Mouse (Mus musculus) heart, postnatal 10 days (tissue): ENCODE results near the gene Pdzd2. TPM values are rescaled to one million over a fixed set of nuclear protein-coding genes. Genes with fewer than 3 reads are reported as not detected.
"Not testable (repeated sequence)": the region's sequence is repeated elsewhere in the genome, so short reads cannot be mapped to it uniquely, and the experiment has no call there.

ENCODE experiments used
- DNase-seq, 2 experiments: peaks; one replicate each; pipeline ENCODE4 v3.0.0; 2021
- intact Hi-C: fragments of 180-260 bp; cut with DNase I; formaldehyde crosslinking; loops from one replicate; pipeline ENCODE4 v1.15.1; 2025
- total RNA-seq, 2 experiments: library from RNA; stranded (reverse); gene quantifications; 2 replicates each; pipeline ENCODE4 v1.2.3; 2021

Gene Pdzd2
- total RNA-seq, 2 experiments from 2014 or later = 186 to 218 TPM

DNA sequence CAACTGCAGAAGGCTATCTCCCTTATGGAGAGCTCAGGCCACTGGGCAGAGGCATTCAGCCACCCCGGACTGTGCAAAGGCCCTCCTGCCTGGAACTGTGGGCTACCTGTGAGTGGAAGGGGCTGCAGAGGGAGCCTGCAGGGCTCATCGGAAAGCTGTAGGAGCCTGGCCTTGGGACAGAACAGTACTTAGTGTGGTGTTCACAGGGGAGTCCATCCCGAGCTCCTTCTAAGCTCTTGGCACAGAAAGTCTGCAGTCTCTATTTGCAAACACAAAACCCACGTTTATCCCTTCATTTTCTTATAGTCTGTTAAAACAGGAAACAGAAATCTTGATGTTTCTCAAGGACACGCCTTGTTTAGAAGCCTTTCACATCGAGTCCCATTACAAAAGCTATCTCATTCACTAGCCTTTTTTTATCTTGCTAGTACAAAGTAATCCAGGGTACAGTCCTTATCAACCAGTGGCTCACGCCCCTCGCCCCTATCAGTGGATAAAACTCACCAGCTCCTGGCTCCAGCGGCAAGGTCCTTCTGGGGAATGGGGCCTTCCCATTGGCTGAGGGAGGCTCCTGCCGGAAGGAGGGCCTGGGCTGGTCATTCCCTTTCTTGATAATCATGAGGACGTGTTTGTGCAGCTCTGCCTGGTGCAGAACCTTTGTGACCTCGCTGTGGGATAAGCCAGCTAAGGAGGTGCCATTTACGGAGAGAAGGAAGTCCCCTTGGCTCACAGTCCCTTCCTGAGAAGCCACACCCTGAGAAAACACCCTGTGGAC lies 372.2 kb downstream of the Pdzd2 start:
- peak; percentile 49 to 61 for DNase-seq
- intact Hi-C loops = loop anchor here (2.0 kb wide), 1 partner anchor 427 kb away; no protein-coding TSS in a partner anchor

DNA sequence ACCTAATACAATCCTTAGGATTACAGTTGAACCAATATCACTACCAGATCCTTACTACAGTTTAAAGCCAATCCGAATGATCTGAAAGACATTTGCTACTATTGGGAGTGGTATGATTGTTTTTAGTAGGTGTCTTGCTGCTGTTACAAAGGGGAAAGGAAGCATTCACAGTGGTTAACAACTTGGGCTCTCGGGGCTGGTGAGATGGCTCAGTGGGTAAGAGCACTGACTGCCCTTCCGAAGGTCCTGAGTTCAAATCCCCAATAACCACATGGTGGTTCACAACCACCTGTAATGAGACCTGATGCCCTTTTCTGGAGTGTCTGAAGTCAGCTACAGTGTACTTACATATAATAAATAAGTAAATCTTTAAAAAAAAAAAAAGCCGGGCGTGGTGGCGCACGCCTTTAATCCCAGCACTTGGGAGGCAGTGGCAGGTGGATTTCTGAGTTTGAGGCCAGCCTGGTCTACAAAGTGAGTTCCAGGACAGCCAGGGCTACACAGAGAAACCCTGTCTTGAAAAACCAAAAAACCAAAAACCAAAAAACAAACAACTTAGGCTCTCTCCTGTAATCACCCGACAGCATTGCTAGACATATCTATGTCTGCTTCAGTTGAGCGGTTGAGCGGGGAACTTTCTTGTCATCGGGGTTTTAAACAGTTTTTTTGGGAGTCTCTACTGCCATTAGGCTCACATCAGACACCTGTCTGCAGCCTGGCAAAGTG lies 373.0 kb downstream of the Pdzd2 start:
- DNase-seq, intact Hi-C loops: not testable (repeated sequence)

DNA sequence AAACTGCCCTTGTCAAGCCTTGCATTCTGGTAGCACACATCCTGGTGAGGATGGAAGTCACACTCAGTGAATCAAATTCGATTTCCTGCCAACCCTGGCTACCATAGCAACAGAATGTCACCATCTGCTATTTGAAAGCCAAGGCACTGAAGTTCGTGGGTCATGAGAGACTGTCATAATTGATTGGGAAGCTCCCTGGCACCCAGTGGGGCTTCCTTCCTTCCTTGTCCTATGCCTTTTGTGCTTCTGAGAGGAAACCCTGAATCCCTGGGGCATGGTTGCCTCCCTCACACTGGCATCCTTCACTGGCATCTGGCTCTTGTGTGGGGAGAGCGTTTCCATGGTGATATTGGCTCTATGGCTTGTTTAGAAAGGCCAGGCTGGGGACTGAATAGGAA lies 373.7 kb downstream of the Pdzd2 start:
- intact Hi-C loops = no loop called here
- DNase-seq = peak in 1 of 2 experiments; percentile 28

DNA sequence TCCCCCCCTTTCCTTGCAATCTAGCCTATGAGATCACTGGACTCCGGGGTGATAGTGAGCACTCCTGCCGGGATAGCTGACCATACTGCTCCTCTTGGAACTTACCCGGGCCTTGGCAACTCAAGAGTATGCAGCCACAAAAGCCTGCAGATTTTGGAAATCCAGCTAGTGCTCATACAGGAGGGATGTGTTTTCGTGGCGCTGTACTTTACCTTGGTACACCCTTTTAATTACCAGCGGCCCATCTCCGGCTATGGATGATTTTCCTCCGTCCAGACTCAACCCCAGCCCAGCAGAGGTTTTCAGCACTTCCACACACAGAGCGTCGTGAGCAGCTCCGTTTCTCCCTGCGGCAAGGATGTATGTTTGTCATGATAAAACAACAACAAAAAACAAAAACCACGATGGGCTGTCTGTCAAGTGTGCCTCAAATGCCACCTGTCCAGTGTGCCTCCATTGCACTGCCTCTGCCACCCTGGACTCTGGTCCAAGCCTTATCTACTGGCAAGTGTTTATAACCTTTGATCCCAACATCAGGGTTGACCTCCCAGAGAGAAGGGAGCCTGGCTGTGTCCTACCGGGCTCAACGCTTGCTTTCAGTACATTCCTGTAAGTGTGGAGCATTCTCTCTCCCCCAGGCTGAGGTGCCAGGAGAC lies 374.2 kb downstream of the Pdzd2 start:
- no peak for DNase-seq
- intact Hi-C loops = no loop called here

DNA sequence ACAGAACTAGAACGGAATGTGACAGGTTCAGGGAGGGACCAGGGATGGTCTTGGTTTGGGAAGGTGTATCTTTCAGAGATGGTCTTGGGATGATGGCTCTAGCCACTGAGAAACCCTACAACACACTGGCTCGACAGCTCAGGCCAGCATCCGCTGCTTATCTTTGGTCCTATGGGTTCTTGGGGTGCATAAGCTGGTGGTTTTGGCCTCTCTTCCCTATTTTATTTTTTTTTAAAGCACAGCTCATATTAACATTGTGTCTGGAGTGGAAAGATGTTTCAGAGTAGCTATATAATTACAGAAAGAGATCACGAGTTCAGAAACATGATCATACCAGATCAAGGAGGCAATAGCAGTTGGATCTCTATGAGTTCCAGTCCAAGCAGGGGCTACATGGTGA lies 375.6 kb downstream of the Pdzd2 start:
- intact Hi-C loops = no loop called here
- no peak for DNase-seq

DNA sequence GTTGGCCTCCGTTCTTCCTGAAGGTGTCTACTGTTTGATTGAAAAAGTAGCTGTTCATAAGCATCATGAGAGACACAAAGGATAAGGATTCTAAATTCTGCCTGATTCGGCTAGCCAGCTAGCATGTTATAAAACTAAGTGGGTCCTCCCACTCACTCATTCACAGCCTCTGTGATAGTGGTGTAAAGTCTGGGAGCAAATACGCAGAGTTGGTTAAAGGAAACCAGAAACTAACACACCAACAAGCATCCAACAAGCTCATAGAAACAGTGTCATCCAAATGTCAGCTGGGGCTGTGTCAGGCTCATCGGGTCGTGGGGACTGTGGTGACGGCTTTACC lies 377.1 kb downstream of the Pdzd2 start:
- DNase-seq = no peak
- intact Hi-C loops = no loop called here

DNA sequence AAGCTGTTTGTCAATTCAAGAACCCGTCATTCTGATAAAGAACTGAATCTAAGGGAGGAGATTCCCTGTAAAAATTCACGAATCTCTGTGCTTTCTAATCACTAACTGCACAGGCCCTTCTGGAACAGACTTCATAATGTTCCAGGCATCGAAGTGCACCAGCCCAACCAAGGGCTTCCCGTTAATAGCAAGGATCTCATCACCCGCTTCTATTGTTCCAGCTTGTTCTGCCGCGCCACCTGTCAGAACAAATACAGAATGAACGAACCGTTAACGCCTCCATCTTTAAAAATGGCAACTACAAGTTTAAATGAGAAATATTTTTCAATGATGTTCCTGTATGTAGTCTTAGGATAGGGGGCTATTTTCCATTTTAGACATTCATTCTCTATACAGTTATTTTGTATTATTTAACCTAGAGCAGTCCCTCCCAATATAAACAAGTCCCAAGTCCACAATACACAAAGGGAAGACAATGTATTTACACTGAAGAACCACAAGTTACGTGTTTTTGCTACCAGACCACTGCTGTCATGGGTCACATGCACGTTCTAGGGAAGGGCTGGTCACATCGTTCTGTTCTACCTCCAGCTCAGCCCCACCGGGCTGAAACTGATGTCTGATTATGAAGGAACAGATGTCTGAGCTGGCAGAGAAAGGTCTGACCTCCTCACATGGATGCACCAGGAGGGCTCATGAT lies 377.6 kb downstream of the Pdzd2 start:
- intact Hi-C loops = no loop called here

DNA sequence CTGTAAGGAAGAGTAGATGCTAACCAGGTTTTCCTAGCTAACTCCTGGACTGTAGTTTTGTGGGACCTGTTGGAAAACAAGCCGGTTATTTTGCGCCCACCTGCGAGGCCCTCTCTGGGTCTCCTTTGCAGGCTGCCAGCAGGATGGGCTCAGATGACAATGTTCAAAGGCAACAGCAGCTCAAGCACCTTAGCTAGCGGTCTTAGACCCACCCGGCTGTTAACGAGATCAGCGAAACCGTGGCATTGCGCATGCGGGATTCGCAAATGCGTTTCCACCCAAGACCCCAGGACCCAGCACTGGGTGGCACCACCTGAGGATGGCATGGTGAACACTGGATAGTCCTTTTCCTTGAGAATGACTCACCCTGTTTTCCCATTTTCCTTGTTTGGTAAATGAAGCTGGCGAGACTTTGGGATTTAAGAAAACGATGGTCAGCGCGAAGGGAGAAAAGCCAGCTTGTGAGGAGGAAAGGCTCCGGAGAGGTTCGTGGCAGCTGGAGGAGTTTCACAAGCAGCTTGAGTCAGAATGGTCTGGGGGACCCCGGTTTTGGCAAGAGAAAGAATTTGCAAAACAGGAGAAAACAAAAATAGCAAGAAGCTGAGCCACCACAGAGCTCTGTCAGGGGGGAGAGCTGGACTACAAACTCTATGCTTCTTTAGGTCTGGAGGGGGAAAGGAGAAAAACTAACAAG lies 379.1 kb downstream of the Pdzd2 start:
- intact Hi-C loops = no loop called here
- DNase-seq = no peak

More for the DNA sequence above, 377.6 kb downstream of the Pdzd2 start:
- DNase-seq = no peak

DNA sequence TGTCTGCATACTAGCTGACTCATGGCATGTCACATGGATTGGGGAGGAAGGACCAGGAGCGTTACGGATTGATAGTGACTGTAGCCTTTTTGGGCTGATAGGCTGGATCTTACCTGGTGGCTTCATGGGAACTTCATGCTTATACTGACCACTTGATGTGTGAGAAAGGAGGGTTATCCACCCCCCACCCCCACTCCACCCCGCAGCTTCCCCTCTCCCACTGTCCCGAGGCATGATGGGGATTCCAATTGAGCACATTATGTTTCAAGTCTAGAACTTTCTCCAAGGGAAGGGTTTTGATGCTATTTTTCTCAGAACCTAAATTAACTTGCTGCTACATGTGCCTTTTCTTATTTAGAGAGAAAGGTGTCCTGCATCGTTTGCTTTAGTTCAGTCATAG lies 381.3 kb downstream of the Pdzd2 start:
- intact Hi-C loops = no loop called here
- DNase-seq = no peak

DNA sequence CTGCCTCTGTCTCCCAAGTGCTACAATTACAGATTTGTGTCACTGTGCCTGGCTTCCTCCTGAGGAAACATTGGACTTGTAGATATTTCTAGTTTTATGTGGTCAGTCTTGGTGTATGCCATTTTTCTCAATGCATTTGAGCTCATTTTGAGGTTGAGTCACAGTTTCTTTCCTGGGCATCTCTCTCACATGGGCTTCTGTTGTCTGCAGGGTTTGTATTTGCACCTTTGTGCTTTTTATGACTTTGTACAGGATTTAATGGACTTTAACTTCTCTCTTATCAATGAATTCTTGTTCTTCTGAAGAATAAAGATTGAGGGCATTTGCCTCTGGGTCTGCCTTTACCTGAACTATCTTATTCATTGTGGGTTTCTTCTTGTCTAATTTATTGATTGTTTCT lies 382.3 kb downstream of the Pdzd2 start:
- no peak for DNase-seq
- intact Hi-C loops = no loop called here

DNA sequence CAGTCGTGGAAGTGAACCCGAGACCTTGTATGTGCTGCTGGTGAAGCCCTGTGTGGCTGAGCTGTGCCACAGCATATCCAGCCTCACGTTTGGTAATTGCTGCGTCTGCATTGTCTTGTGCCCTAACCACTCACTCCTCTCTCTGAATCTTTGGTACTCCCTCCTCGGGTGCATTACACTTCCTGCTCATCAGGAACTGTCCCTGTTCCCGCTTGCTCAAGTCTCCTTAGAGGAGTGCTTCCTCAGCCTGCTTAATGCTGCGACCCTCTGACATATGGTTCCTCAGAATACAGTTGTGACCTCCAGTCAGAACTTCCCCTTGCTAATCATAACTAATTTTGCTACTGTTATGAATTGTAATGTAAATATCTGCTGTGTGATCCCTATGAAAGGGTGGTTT lies 383.8 kb downstream of the Pdzd2 start:
- no peak for DNase-seq
- intact Hi-C loops = no loop called here

DNA sequence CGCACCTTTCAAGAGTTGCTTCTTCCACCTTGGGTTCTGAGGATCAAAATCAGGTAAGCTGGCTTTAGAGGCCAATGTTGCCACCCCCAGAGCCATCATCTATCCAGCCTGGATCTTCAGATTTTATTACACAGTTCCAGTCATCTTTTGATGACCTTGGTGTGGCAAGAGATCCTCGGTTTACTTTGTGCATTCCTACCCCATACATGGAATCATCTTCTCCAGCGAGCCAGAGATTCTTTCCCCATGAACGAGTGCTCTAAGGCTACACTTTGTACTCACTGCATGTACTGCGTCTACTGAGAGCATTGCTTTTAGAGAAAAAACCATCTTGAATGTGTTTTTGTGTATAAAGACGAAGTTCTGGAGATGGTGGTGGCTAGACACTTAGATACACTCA lies 384.5 kb downstream of the Pdzd2 start:
- intact Hi-C loops = no loop called here
- no peak for DNase-seq

DNA sequence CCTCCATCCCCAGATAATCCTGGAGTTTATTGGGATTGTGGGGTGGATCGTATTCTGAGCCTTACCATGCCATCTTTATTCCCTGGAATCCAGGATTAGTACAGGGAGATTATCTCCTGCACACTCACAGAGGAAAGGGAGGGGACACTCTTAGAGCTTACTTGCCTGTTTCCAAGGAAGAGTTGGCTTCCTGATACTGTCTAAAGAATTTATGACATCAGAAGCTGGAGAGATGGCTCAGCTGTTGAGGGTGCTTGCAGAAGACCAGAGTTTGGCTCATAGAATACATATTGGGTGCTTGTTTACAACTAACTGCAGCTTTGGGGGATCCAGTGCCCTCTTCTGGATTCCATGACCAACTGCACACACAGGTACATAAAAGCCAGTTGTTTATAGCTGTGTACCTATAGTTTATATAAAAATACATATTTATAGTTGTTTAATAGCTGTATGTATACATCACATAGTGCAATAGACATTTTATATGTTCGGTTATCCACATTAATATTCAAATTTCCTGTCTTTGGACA lies 385.4 kb downstream of the Pdzd2 start:
- intact Hi-C loops = no loop called here
- DNase-seq = no peak

DNA sequence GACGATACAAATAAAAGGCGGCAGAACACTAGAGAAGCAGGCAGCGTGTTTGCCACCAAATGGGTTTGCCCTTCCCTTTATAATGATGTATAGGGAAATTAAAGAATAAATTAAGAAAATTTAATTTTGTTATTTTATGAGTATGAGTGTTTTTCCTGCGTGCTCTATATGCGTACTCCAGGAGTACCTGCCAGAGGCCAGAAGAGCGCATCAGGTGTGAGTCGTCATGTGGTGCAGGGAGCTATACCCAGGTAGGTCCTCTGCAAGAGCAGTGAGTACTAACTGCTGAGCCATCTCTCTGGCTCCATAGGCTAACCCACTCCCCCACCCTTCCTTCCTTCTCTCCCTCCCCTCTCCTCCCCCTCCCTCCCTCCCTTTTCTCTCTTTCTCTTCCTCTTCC lies 388.3 kb downstream of the Pdzd2 start:
- intact Hi-C loops = no loop called here
- DNase-seq = no peak

DNA sequence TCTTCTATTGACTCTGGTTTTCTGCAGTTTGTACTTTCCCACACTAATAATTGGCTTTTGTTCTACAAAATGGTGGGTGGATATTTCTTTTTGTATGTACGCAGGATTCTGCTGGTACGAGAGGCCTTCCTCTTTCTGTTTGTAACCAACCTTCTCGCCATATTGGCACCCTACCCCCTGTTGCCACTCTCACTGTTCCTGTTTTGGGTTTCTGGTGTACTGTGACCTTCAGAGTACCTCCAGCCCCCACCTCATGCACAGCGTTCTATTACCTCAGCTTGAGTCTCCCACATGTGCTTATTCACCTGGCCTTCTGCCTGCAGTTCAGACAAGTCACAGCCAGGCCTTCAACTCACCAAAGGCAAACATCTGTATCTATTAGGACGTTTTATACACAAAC lies 389.9 kb downstream of the Pdzd2 start:
- no peak for DNase-seq

DNA sequence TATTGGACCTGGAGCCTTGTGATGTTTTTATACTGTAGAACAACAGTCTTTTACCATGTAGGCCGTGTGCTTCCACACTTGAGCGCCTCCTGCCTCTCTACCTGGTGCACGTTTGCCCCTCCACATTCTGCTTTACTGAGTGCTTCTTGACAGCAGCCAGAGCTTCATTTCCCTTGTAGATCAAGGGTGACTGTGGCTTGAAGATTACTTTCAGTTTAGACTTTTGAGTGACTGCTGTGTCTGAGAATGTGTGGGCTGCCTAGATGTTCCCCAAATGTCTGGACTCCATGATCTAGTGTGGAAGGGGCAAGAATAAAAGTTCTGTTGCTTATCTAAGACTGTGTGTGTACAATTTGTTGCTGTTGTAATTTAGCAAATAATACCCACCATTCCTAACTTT lies 390.8 kb downstream of the Pdzd2 start:
- intact Hi-C loops = loop anchor here (10.0 kb wide), 1 partner anchor 374 kb away; no protein-coding TSS in a partner anchor

More for the DNA sequence above, 389.9 kb downstream of the Pdzd2 start:
- intact Hi-C loops = loop anchor here (10.0 kb wide), 1 partner anchor 375 kb away; no protein-coding TSS in a partner anchor

DNA sequence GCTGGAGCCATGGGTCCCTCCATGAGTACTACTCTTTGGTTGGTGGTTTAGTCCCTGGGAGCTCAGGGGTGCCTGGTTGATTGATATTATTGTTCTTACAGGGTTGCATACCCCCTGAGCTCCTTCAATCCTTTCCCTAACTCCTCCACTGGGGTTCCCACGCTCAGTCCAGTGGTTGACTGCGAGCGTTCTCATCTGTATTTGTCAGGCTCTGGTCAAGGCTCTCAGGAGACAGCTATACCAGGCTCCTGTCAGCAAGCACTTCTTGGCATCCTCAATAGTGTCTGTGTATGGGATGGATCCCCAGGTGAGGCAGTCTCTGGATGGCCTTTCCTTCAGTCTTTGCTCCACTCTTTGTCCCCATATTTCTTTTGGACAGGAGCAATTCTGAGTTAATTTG lies 392.8 kb downstream of the Pdzd2 start:
- DNase-seq = no peak
- intact Hi-C loops = loop anchor here (10.0 kb wide), 1 partner anchor 372 kb away; no protein-coding TSS in a partner anchor

More for the DNA sequence above, 390.8 kb downstream of the Pdzd2 start:
- no peak for DNase-seq

DNA sequence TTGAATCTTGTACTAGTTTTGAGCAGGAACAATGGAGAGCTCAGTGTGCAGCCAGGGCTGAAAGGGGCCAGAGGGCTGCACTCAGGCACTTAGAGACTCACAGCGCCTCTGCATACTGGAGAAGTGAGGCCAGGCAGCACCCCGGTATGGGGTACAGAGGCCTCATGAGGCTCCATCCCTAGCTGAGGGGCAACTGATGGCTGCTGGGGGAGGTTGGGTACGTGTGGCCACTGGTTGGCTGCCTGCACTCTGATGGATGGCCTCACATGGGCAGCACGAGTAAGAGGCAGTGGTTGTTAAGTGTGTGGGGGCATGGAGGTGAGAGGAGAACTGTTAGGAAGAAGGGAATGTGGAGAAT lies 398.3 kb downstream of the Pdzd2 start:
- DNase-seq = no peak
- intact Hi-C loops = loop anchor here (10.0 kb wide), 1 partner anchor 367 kb away; no protein-coding TSS in a partner anchor

DNA sequence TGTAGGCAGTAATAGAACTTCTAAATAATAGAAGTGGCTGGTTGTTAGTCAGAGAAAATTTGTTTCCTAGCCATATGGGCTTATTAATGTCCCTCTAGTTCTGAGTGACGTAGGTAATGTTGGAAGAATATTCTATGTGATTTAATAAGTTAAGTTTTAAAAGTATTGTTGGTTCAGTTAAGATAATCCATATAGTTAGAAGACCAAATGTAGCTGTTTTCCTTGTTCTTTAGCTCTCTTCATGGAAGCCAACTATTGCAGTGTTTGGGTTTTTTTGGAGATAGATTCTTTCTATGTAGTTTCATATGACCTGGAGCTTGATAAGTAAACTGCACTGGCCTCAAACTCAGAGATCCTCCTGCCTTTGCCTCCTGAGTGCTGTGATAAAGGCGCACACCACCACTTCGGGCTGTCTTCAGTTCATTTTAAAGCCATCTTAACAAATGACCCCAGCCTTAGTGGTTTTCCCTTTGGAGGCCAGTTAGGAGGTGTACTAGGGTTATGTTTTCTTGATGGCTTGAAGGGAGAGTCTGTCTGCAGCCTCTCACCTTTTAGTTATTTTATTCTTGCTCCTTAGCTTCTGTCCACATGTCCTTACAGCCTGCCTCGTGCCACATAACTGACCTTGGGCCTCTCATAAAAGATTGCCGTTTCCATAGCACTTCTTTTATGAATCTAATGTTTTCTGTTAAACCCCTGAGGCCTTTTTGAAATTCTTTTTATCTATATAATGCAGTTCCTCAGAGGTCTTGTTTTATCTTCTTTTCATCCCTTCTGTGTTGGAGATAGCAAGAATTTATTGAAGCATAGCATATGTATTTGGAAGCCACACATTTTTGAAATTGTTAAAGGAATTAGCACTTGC lies 399.0 kb downstream of the Pdzd2 start:
- intact Hi-C loops = loop anchor here (10.0 kb wide), 1 partner anchor 366 kb away; no protein-coding TSS in a partner anchor

More for the DNA sequence above, 399.0 kb downstream of the Pdzd2 start:
- DNase-seq = no peak
